In genomic region chr8:104436038-104436437, GRCm38 (mm10) we compare ENCODE assay signal across 9 mouse cellular contexts. TPM values are rescaled to one million over a fixed set of nuclear protein-coding genes. Genes with fewer than 3 reads are reported as not detected.
A peak's percentile ranks its signal among the peaks of the same experiment; 100 is the strongest.
DNase-seq lines count a peak whose midpoint lies in the region; ATAC-seq lines count a peak whose summit lies in the region.
"Had no signal": no experiment of that assay in that cellular context is flagged by ENCODE, and none has a peak within 500 bp of the region (broad histone marks: within the 10 kb centered on the region; RNA-seq: fewer than 3 reads in every experiment).

No protein-coding gene starts in this region.

- H3K27ac ChIP-seq in forebrain, embryonic 11.5 days (ENCODE audit: low read depth, low read length) = no peak overlapping the region
- no peak overlapping the region for H3K27ac ChIP-seq in forebrain, embryonic 10.5 days

- intact Hi-C loops in left cerebral cortex, postnatal 36 days (cut with DNase I) = loop anchor here (10.0 kb wide), 1 partner anchor 191 kb away; the partner anchor contains the start of gene Tk2

- H3K4me2 ChIP-seq in forebrain, embryonic 11.5 days (ENCODE audit: low read depth, low read length, severe bottlenecking) = no peak overlapping the region

- peak; percentile 83 for DNase-seq in forebrain, embryonic 11.5 days (ENCODE audit: low spot score)
- DNase-seq in forebrain, embryonic 10.5 days (ENCODE audit: extremely low spot score, low spot score) = no peak
- peak; percentile 95 to 99 for DNase-seq in cerebellum, postnatal 4 days (ENCODE audit: low spot score in 2 of 2)
- DNase-seq in heart, adult 11 months = peak; percentile 99
- peak; percentile 98 for DNase-seq in kidney, adult 18-20 months
- DNase-seq in left cerebral cortex, postnatal 36 days (ENCODE audit: low spot score in 2 of 2) = peak; percentile 94 to 95
- peak; percentile 84 to 87 for DNase-seq in monocyte, adult 2 months (ENCODE audit: low read depth in 1 of 2, low spot score in 2 of 2)
- peak; percentile 78 to 87 for DNase-seq in spleen, postnatal 36 days (ENCODE audit: low spot score in 2 of 2)

- H3K4me3 ChIP-seq in forebrain, embryonic 11.5 days (ENCODE audit: low read depth, low read length) = no peak overlapping the region
- no peak overlapping the region for H3K4me3 ChIP-seq in forebrain, embryonic 10.5 days

- H3K27me3 ChIP-seq in forebrain, embryonic 11.5 days (ENCODE audit: control insufficient read depth, insufficient read depth, low read length) = no peaks in the 10 kb centered on the region
- H3K27me3 ChIP-seq in forebrain, embryonic 10.5 days (ENCODE audit: poor library complexity, severe bottlenecking) = no peaks in the 10 kb centered on the region
- H3K27me3 ChIP-seq: CH12.LX had no signal

- peak; percentile 92 for ATAC-seq in forebrain, embryonic 11.5 days (replicated peaks; ENCODE audit: low FRiP score)

- WGBS in forebrain, embryonic 11.5 days = 82% methylated on average over 12 of the region's 12 CpGs
- 93% methylated on average over 12 of the region's 12 CpGs for WGBS in forebrain, embryonic 10.5 days

- no peak overlapping the region for H3K9ac ChIP-seq in forebrain, embryonic 11.5 days (ENCODE audit: low read length)

- H3K36me3 ChIP-seq in forebrain, embryonic 11.5 days (ENCODE audit: control insufficient read depth, insufficient read depth, low read length) = peaks cover 28% of the 10 kb centered on the region
- H3K36me3 ChIP-seq in forebrain, embryonic 10.5 days (replicated peaks) = peaks cover 100% of the 10 kb centered on the region

- H3K9me3 ChIP-seq in forebrain, embryonic 11.5 days (ENCODE audit: control insufficient read depth, low read length) = no peaks in the 10 kb centered on the region
- H3K9me3 ChIP-seq in forebrain, embryonic 10.5 days = no peaks in the 10 kb centered on the region; the same call in 1 of the 2 replicates

- peaks cover 3% of the 10 kb centered on the region; the same call in 1 of the 2 replicates for H3K4me1 ChIP-seq in forebrain, embryonic 11.5 days (replicated peaks; ENCODE audit: control insufficient read depth, insufficient read depth, low read length)
- peaks cover 4% of the 10 kb centered on the region for H3K4me1 ChIP-seq in forebrain, embryonic 10.5 days

RNA-seq across cellular contexts. Expression of gene Dync1li2, which starts 6.8 kb away (rescaled TPM):
- 101 and 105 TPM in 2 replicates for polyA plus RNA-seq in forebrain, embryonic 11.5 days (2014; fragmentation: Nextera tagmentation; extraction: Ambion mirVana)
- polyA plus RNA-seq in forebrain, embryonic 10.5 days (2016; fragmentation: Nextera tagmentation; extraction: Ambion mirVana) = 81.5 and 81.9 TPM in 2 replicates
- total RNA-seq in left cerebral cortex, postnatal 36 days (2021) = 100 to 1,000 TPM; 276 to 310 TPM

RNA-seq across cellular contexts. Expression of gene Cmtm4, which starts 40.4 kb away (rescaled TPM):
- 3.3 and 3.6 TPM in 2 replicates for polyA plus RNA-seq in forebrain, embryonic 11.5 days (2014; fragmentation: Nextera tagmentation; extraction: Ambion mirVana)
- polyA plus RNA-seq in forebrain, embryonic 10.5 days (2016; fragmentation: Nextera tagmentation; extraction: Ambion mirVana) = 2.2 and 2.5 TPM in 2 replicates
- 10 to 100 TPM; 79.5 to 82.1 TPM for total RNA-seq in left cerebral cortex, postnatal 36 days (2021)
